Mouse (Mus musculus) lung, embryonic 14.5 days (tissue): ENCODE data around the gene Tln2. TPM values are rescaled to one million over a fixed set of nuclear protein-coding genes. Genes with fewer than 3 reads are reported as not detected.

Experiments
- ATAC-seq: fragments of 200-750 bp; cut with Nextera tagmentation; 2 replicates; pipeline ENCODE4 v1.8.0; 2017; ENCODE audit warnings: mild to moderate bottlenecking, moderate TSS enrichment, moderate library complexity; ENCODE audit not compliant: insufficient read depth
- DNase-seq: peaks from one replicate; pipeline ENCODE4 v3.0.0-alpha.2; 2015
- H3K27ac ChIP-seq: fragments of 300-500 bp; sonication (generic); 2 replicates; pipeline ENCODE4 v1.5.1; 2014; ENCODE audit warnings: low read depth, mild to moderate bottlenecking, moderate library complexity
- H3K27me3 ChIP-seq: fragments of 300-500 bp; sonication (generic); 2 replicates; pipeline ENCODE4 v1.6.1; 2014; ENCODE audit warnings: low read length, control low read depth; ENCODE audit not compliant: insufficient read depth
- H3K36me3 ChIP-seq: fragments of 300-500 bp; sonication (generic); 2 replicates; pipeline ENCODE4 v1.6.1; 2014; ENCODE audit warnings: control low read depth; ENCODE audit not compliant: insufficient read depth
- H3K4me1 ChIP-seq: fragments of 300-500 bp; sonication (generic); 2 replicates; pipeline ENCODE4 v1.6.1; 2014; ENCODE audit warnings: antibody characterized with exemption, control low read depth; ENCODE audit not compliant: insufficient read depth
- H3K4me2 ChIP-seq: fragments of 300-500 bp; sonication (generic); 2 replicates; pipeline ENCODE4 v1.6.1; 2014; ENCODE audit warnings: mild to moderate bottlenecking
- H3K4me3 ChIP-seq: fragments of 300-500 bp; sonication (generic); 2 replicates; pipeline ENCODE4 v1.5.1; 2014; ENCODE audit warnings: low read depth, low read length
- H3K9ac ChIP-seq: fragments of 300-500 bp; sonication (generic); 2 replicates; pipeline ENCODE4 v1.6.1; 2014
- H3K9me3 ChIP-seq: fragments of 300-500 bp; sonication (generic); 2 replicates; pipeline ENCODE4 v1.6.1; 2016; ENCODE audit warnings: low read depth, low read length, control low read depth
- CTCF ChIP-seq: IDR thresholded peaks from 2 replicates; pipeline ENCODE4 v1.5.1; 2016; ENCODE audit warnings: antibody characterized with exemption, low read depth
- WGBS: fragments of 180-500 bp; shearing (Covaris S2); extraction: QIAGEN DNeasy Blood & Tissue Kit; methylation state at CpG from one replicate; pipeline ENCODE4 v1.1.7; 2014; 5-methylcytosine and 5-hydroxymethylcytosine counted together
- polyA plus RNA-seq: library from polyadenylated mRNA; unstranded; fragments of >200 nt; fragmentation: Nextera tagmentation; extraction: Ambion mirVana; gene quantifications from 2 replicates; pipeline ENCODE4 v1.2.1, GENCODE M21; 2014

Gene Tln2
- polyA plus RNA-seq, 1 experiment from 2014 or later, result 19.1 TPM

- no peak overlapping the region for H3K9ac ChIP-seq
- WGBS, result 87% methylated on average over 10 of the region's 10 CpGs
- no peaks in the 10 kb centered on the region for H3K9me3 ChIP-seq
- no peak for TF ChIP-seq CTCF
- H3K27me3 ChIP-seq, result no peaks in the 10 kb centered on the region
- H3K27ac ChIP-seq, result no peak overlapping the region
- no peak overlapping the region for H3K4me2 ChIP-seq
- DNase-seq (no peak), ATAC-seq (no peak)
- 0 out of 2 replicates have a peak, but pooled peaks cover 4% of the 10 kb centered on the region for H3K36me3 ChIP-seq
- no peaks in the 10 kb centered on the region for H3K4me1 ChIP-seq
- no peak overlapping the region for H3K4me3 ChIP-seq
Measured at GRCm38 (mm10) chr9:67362511-67362910, 197.0 kb downstream of the Tln2 start.

- Histone ChIP-seq H3K9ac (no peak overlapping the region), H3K4me1 (no peaks in the 10 kb centered on the region), H3K27ac (no peak overlapping the region), H3K4me3 (no peak overlapping the region), H3K36me3 (0 out of 2 replicates have a peak, but pooled peaks cover 4% of the 10 kb centered on the region), H3K4me2 (no peak overlapping the region), H3K27me3 (no peaks in the 10 kb centered on the region), H3K9me3 (no peaks in the 10 kb centered on the region)
- DNase-seq (no peak), ATAC-seq (no peak)
- 84% methylated on average over 2 of the region's 2 CpGs for WGBS
- no peak for TF ChIP-seq CTCF
Measured at GRCm38 (mm10) chr9:67362053-67362452, 197.4 kb downstream of the Tln2 start.

GRCm38 (mm10) chr9:67361511-67361910, 198.0 kb downstream of the Tln2 start:
- no peak overlapping the region for H3K27ac ChIP-seq
- TF ChIP-seq CTCF, result no peak
- H3K36me3 ChIP-seq, result 0 out of 2 replicates have a peak, but pooled peaks cover 2% of the 10 kb centered on the region
- no peak overlapping the region for H3K9ac ChIP-seq
- H3K9me3 ChIP-seq, result no peaks in the 10 kb centered on the region
- no peak overlapping the region for H3K4me2 ChIP-seq
- 77% methylated on average over 5 of the region's 5 CpGs for WGBS
- H3K4me3 ChIP-seq, result no peak overlapping the region
- no peaks in the 10 kb centered on the region for H3K4me1 ChIP-seq
- DNase-seq (no peak), ATAC-seq (no peak)
- H3K27me3 ChIP-seq, result no peaks in the 10 kb centered on the region

- no peaks in the 10 kb centered on the region for H3K9me3 ChIP-seq
- H3K27me3 ChIP-seq, result no peaks in the 10 kb centered on the region
- no peak overlapping the region for H3K9ac ChIP-seq
- no peak overlapping the region for H3K27ac ChIP-seq
- H3K4me2 ChIP-seq, result no peak overlapping the region
- 87% methylated on average over 14 of the region's 14 CpGs for WGBS
- TF ChIP-seq CTCF, result no peak
- no peak for ATAC-seq
- DNase-seq, result no peak
- H3K4me1 ChIP-seq, result peaks cover 5% of the 10 kb centered on the region; the same call in 1 of the 2 replicates
- no peak overlapping the region for H3K4me3 ChIP-seq
- H3K36me3 ChIP-seq, result no peaks in the 10 kb centered on the region
Measured at GRCm38 (mm10) chr9:67354356-67354755, 205.1 kb downstream of the Tln2 start.

- WGBS, result 39% methylated on average over 7 of the region's 7 CpGs
- H3K4me1 ChIP-seq, result peaks cover 5% of the 10 kb centered on the region; the same call in 1 of the 2 replicates
Measured at GRCm38 (mm10) chr9:67353365-67353764, 206.1 kb downstream of the Tln2 start.

GRCm38 (mm10) chr9:67348983-67349382, 210.5 kb downstream of the Tln2 start:
- WGBS, result 80% methylated on average over 7 of the region's 7 CpGs
- Histone ChIP-seq H3K4me1 (peaks cover 5% of the 10 kb centered on the region; the same call in 1 of the 2 replicates), H3K27me3 (no peaks in the 10 kb centered on the region), H3K4me3 (no peak overlapping the region), H3K9ac (no peak overlapping the region), H3K4me2 (no peak overlapping the region), H3K27ac (no peak overlapping the region), H3K9me3 (no peaks in the 10 kb centered on the region), H3K36me3 (no peaks in the 10 kb centered on the region)
- peak; percentile 51 for TF ChIP-seq CTCF
- ATAC-seq, result no peak
- DNase-seq, result peak; percentile 63

More at GRCm38 (mm10) chr9:67353365-67353764, 206.1 kb downstream of the Tln2 start:
- Histone ChIP-seq H3K9me3 (no peaks in the 10 kb centered on the region), H3K27ac (no peak overlapping the region), H3K27me3 (no peaks in the 10 kb centered on the region), H3K36me3 (no peaks in the 10 kb centered on the region), H3K4me2 (no peak overlapping the region), H3K9ac (no peak overlapping the region), H3K4me3 (no peak overlapping the region)
- ATAC-seq (peak; percentile 63; the same call in 1 of the 2 replicates), DNase-seq (peak; percentile 86)
- no peak for TF ChIP-seq CTCF

GRCm38 (mm10) chr9:67347184-67347583, 212.3 kb downstream of the Tln2 start:
- Histone ChIP-seq H3K4me1 (no peaks in the 10 kb centered on the region), H3K9me3 (no peaks in the 10 kb centered on the region), H3K4me2 (no peak overlapping the region), H3K9ac (no peak overlapping the region), H3K27ac (no peak overlapping the region), H3K36me3 (no peaks in the 10 kb centered on the region), H3K4me3 (no peak overlapping the region), H3K27me3 (no peaks in the 10 kb centered on the region)
- WGBS, result 92% methylated on average over 5 of the region's 5 CpGs
- no peak for DNase-seq
- TF ChIP-seq CTCF, result no peak
- ATAC-seq, result no peak

GRCm38 (mm10) chr9:67331281-67331680, 228.2 kb downstream of the Tln2 start:
- Histone ChIP-seq H3K27ac (no peak overlapping the region), H3K36me3 (0 out of 2 replicates have a peak, but pooled peaks cover 3% of the 10 kb centered on the region), H3K4me3 (no peak overlapping the region), H3K9ac (no peak overlapping the region), H3K9me3 (no peaks in the 10 kb centered on the region), H3K27me3 (no peaks in the 10 kb centered on the region), H3K4me2 (no peak overlapping the region), H3K4me1 (no peaks in the 10 kb centered on the region)
- no peak for DNase-seq
- TF ChIP-seq CTCF, result no peak
- no peak for ATAC-seq
- 84% methylated on average over 3 of the region's 3 CpGs for WGBS
